Mouse (Mus musculus) layer of hippocampus, adult 9-10 months (tissue): Measurements from ENCODE around the gene Mcm2.

ENCODE experiments used
- DNase-seq: peaks from one replicate; pipeline ENCODE4 v3.0.0; 2022; ENCODE audit warnings: low spot score

The Mcm2 gene

GRCm38 (mm10) chr6:88847571-88847970, 51.0 kb downstream of the Mcm2 start:
- DNase-seq: no peak

- DNase-seq: no peak
These were observed 53.5 kb downstream of the Mcm2 start for GRCm38 (mm10) chr6:88844901-88845565.

GRCm38 (mm10) chr6:88843781-88844725, 54.5 kb downstream of the Mcm2 start:
- no peak for DNase-seq

- DNase-seq: no peak
These were observed 55.3 kb downstream of the Mcm2 start for GRCm38 (mm10) chr6:88843241-88843640.

- no peak for DNase-seq
These were observed 55.8 kb downstream of the Mcm2 start for GRCm38 (mm10) chr6:88842731-88843151.

- peak; percentile 99 for DNase-seq
These were observed 56.5 kb downstream of the Mcm2 start, which contains the start of gene Abtb1 for GRCm38 (mm10) chr6:88841781-88842689. Gene Abtb1, minus strand, starts transcription at chr6:88841984.

- DNase-seq: no peak
These were observed 57.1 kb downstream of the Mcm2 start for GRCm38 (mm10) chr6:88841514-88841780.

GRCm38 (mm10) chr6:88840791-88841513, 57.6 kb downstream of the Mcm2 start:
- DNase-seq: no peak

GRCm38 (mm10) chr6:88840211-88840610, 58.4 kb downstream of the Mcm2 start:
- no peak for DNase-seq

DNA sequence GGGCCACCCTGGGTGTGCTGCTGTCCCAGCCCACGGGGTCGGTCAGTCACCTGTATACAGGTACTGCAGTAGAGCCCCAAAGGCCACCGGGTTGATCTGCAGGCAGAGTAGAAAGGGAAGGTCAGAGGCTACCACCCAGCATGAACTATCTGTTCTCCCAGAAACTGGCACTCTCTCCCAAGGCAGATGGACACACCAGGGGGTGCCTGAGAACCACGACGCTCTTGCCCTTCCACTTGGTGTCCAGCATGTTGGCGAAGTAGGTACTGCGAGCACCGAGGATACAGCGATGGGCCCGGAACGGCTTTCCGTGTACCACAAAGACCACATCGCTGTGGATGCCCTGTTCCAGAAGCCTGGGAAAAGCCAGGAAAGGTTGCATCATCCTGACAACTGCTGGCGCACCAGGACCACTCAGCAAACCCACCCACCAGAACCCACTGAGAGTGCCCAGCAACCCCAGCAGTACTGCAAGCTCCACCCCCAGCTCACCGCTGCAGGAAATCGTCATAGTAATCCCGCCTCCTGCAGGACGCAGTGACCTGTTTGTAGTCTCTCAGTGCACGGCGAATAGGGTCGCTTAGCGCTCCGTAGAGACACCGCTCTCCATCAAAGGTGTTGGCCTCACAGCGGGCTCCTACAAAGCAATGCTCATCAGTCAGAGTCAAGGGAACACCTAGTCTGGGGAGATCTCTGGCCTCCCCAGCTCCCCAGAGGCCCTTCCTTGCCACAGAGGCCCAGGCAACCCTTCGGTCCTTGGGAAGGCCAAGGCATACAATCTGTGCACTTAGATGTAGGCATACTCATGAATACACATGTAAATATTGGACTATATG, 59.2 kb downstream of the Mcm2 start:
- DNase-seq: no peak

GRCm38 (mm10) chr6:88838613-88839012, 60.0 kb downstream of the Mcm2 start:
- DNase-seq: no peak

GRCm38 (mm10) chr6:88837999-88838398, 60.6 kb downstream of the Mcm2 start:
- no peak for DNase-seq

- no peak for DNase-seq
These were observed 62.3 kb downstream of the Mcm2 start for GRCm38 (mm10) chr6:88836178-88836819.

DNA sequence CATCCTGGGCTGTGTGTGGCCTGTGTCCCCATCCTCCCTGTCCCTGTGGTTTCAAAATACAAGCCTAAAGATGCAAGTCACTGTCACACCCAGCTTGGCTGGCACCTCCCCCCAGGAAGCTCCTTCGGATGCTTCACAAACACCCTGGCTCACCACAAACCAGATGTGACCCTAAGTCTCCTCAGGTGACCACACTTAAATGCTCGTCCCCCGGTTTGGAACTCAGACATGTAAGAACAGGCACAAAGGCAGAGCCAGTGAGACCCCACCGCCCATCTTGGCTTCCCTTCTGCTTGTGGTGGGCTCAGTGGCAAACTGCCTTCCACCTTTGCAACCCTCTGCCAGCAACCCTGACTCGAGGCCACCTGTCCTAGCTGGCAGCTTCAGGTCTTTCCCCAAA, 63.5 kb downstream of the Mcm2 start:
- DNase-seq: no peak
